Mouse (Mus musculus): ENCODE measurements at regions not wholly inside any gene's neighbourhood (a gene's known extent, or its start where the extent isn't known, plus 50 kb on each side); places are given as distances from the start of the nearest gene placed in this dataset.
A peak's percentile ranks its signal among the peaks of the same experiment; 100 is the strongest.

GRCm38 (mm10) chr11:65386291-65387061, 116.7 kb upstream of the Myocd start:
- Histone ChIP-seq H3K9ac (no peak overlapping the region), H3K4me2 (no peak overlapping the region)
- peak; percentile 80 for ATAC-seq (ENCODE audit: borderline replicate concordance, extremely low read depth, low FRiP score, low TSS enrichment)

GRCm38 (mm10) chr11:65375361-65375760, 105.6 kb upstream of the Myocd start:
- Histone ChIP-seq H3K4me2 (no peak overlapping the region), H3K4me1 (0 out of 2 replicates have a peak, but pooled peaks cover 6% of the 10 kb centered on the region), H3K4me3 (no peak overlapping the region), H3K27ac (no peak overlapping the region), H3K9ac (no peak overlapping the region), H3K27me3 (no peaks in the 10 kb centered on the region), H3K9me3 (no peaks in the 10 kb centered on the region), H3K36me3 (no peaks in the 10 kb centered on the region)
- WGBS, result 60% methylated on average over 5 of the region's 5 CpGs
- no peak for ATAC-seq (ENCODE audit: borderline replicate concordance, extremely low read depth, low FRiP score, low TSS enrichment)

More at GRCm38 (mm10) chr11:65386291-65387061, 116.7 kb upstream of the Myocd start:
- Histone ChIP-seq H3K27me3 (no peaks in the 10 kb centered on the region), H3K4me3 (no peak overlapping the region), H3K9me3 (no peaks in the 10 kb centered on the region), H3K27ac (peak overlapping the region; percentile 14), H3K4me1 (0 out of 2 replicates have a peak, but pooled peaks cover 6% of the 10 kb centered on the region), H3K36me3 (no peaks in the 10 kb centered on the region)
- 26% methylated on average over 14 of the region's 14 CpGs for WGBS

GRCm38 (mm10) chr11:65373136-65373535, 103.3 kb upstream of the Myocd start:
- Histone ChIP-seq H3K27ac (no peak overlapping the region), H3K36me3 (no peaks in the 10 kb centered on the region), H3K4me3 (no peak overlapping the region), H3K4me2 (no peak overlapping the region), H3K9me3 (no peaks in the 10 kb centered on the region), H3K9ac (no peak overlapping the region), H3K4me1 (peaks cover 7% of the 10 kb centered on the region; the same call in 1 of the 2 replicates), H3K27me3 (no peaks in the 10 kb centered on the region)
- ATAC-seq (ENCODE audit: borderline replicate concordance, extremely low read depth, low FRiP score, low TSS enrichment), result no peak
- WGBS, result 84% methylated on average over 4 of the region's 4 CpGs

GRCm38 (mm10) chr11:65372309-65372811, 102.6 kb upstream of the Myocd start:
- WGBS, result 47% methylated on average over 9 of the region's 9 CpGs
- Histone ChIP-seq H3K4me2 (no peak overlapping the region), H3K9ac (no peak overlapping the region), H3K4me3 (no peak overlapping the region), H3K9me3 (no peaks in the 10 kb centered on the region), H3K4me1 (peaks cover 9% of the 10 kb centered on the region; the same call in 1 of the 2 replicates), H3K36me3 (no peaks in the 10 kb centered on the region), H3K27ac (peak overlapping the region; percentile 46), H3K27me3 (no peaks in the 10 kb centered on the region)
- no peak for ATAC-seq (ENCODE audit: borderline replicate concordance, extremely low read depth, low FRiP score, low TSS enrichment)

GRCm38 (mm10) chr11:65367825-65368224, 98.0 kb upstream of the Myocd start:
- no peak overlapping the region for H3K9ac ChIP-seq
- no peak overlapping the region for H3K4me3 ChIP-seq
- ATAC-seq (ENCODE audit: borderline replicate concordance, extremely low read depth, low FRiP score, low TSS enrichment), result no peak
- H3K4me2 ChIP-seq, result no peak overlapping the region
- WGBS, result 55% methylated on average over 5 of the region's 5 CpGs
- no peaks in the 10 kb centered on the region for H3K9me3 ChIP-seq
- peaks cover 21% of the 10 kb centered on the region for H3K4me1 ChIP-seq
- H3K36me3 ChIP-seq, result no peaks in the 10 kb centered on the region
- H3K27me3 ChIP-seq, result no peaks in the 10 kb centered on the region
- no peak overlapping the region for H3K27ac ChIP-seq

- Histone ChIP-seq H3K9ac (no peak overlapping the region), H3K4me1 (peaks cover 15% of the 10 kb centered on the region), H3K36me3 (no peaks in the 10 kb centered on the region), H3K4me2 (no peak overlapping the region), H3K27me3 (no peaks in the 10 kb centered on the region), H3K27ac (peak overlapping the region; percentile 19), H3K9me3 (no peaks in the 10 kb centered on the region), H3K4me3 (no peak overlapping the region)
- WGBS, result 52% methylated on average over 8 of the region's 8 CpGs
- ATAC-seq (ENCODE audit: borderline replicate concordance, extremely low read depth, low FRiP score, low TSS enrichment), result peak; percentile 40; the same call in 1 of the 2 replicates
Observed at GRCm38 (mm10) chr11:65366677-65367370, 97.0 kb upstream of the Myocd start.

- no peak overlapping the region for H3K27ac ChIP-seq
- H3K9me3 ChIP-seq, result no peaks in the 10 kb centered on the region
- ATAC-seq (ENCODE audit: borderline replicate concordance, extremely low read depth, low FRiP score, low TSS enrichment), result no peak
- WGBS, result 53% methylated on average over 12 of the region's 12 CpGs
- H3K4me3 ChIP-seq, result no peak overlapping the region
- no peak overlapping the region for H3K9ac ChIP-seq
- no peaks in the 10 kb centered on the region for H3K36me3 ChIP-seq
- H3K4me2 ChIP-seq, result no peak overlapping the region
- H3K4me1 ChIP-seq, result peaks cover 15% of the 10 kb centered on the region
- H3K27me3 ChIP-seq, result no peaks in the 10 kb centered on the region
Observed at GRCm38 (mm10) chr11:65365751-65366559, 96.2 kb upstream of the Myocd start.

GRCm38 (mm10) chr11:65364910-65365309, 95.1 kb upstream of the Myocd start:
- no peak overlapping the region for H3K27ac ChIP-seq
- H3K9me3 ChIP-seq, result no peaks in the 10 kb centered on the region
- H3K27me3 ChIP-seq, result no peaks in the 10 kb centered on the region
- ATAC-seq (ENCODE audit: borderline replicate concordance, extremely low read depth, low FRiP score, low TSS enrichment), result no peak
- no peaks in the 10 kb centered on the region for H3K36me3 ChIP-seq
- H3K4me3 ChIP-seq, result no peak overlapping the region
- peaks cover 15% of the 10 kb centered on the region for H3K4me1 ChIP-seq
- no peak overlapping the region for H3K4me2 ChIP-seq
- no peak overlapping the region for H3K9ac ChIP-seq
- WGBS, result 74% methylated on average over 3 of the region's 3 CpGs

GRCm38 (mm10) chr11:65363846-65364245, 94.1 kb upstream of the Myocd start:
- no peak overlapping the region for H3K4me2 ChIP-seq
- no peak for ATAC-seq (ENCODE audit: borderline replicate concordance, extremely low read depth, low FRiP score, low TSS enrichment)
- whole genome bisulfite sequencing, result 76% methylated on average over 3 of the region's 3 CpGs
- H3K9me3 ChIP-seq, result no peaks in the 10 kb centered on the region
- H3K9ac ChIP-seq, result no peak overlapping the region
- no peaks in the 10 kb centered on the region for H3K36me3 ChIP-seq
- no peak overlapping the region for H3K4me3 ChIP-seq
- no peak overlapping the region for H3K27ac ChIP-seq
- no peaks in the 10 kb centered on the region for H3K27me3 ChIP-seq
- peaks cover 15% of the 10 kb centered on the region for H3K4me1 ChIP-seq

- Histone ChIP-seq H3K27ac (no peak overlapping the region), H3K4me3 (no peak overlapping the region), H3K4me2 (no peak overlapping the region), H3K9ac (no peak overlapping the region), H3K9me3 (no peaks in the 10 kb centered on the region), H3K27me3 (no peaks in the 10 kb centered on the region), H3K4me1 (no peaks in the 10 kb centered on the region), H3K36me3 (no peaks in the 10 kb centered on the region)
- no peak for ATAC-seq (ENCODE audit: borderline replicate concordance, extremely low read depth, low FRiP score, low TSS enrichment)
- WGBS, result 77% methylated on average over 5 of the region's 5 CpGs
Observed at GRCm38 (mm10) chr11:65360729-65361128, 90.9 kb upstream of the Myocd start.

GRCm38 (mm10) chr11:65358908-65359307, 89.1 kb upstream of the Myocd start:
- Histone ChIP-seq H3K4me3 (no peak overlapping the region), H3K4me2 (no peak overlapping the region), H3K9ac (no peak overlapping the region), H3K36me3 (no peaks in the 10 kb centered on the region), H3K9me3 (no peaks in the 10 kb centered on the region), H3K4me1 (no peaks in the 10 kb centered on the region), H3K27me3 (no peaks in the 10 kb centered on the region), H3K27ac (no peak overlapping the region)
- ATAC-seq (ENCODE audit: borderline replicate concordance, extremely low read depth, low FRiP score, low TSS enrichment), result no peak
- WGBS, result 50% methylated on average over 8 of the region's 8 CpGs

Data from lung, embryonic 15.5 days (tissue).